Mouse (Mus musculus) kidney, postnatal 36 days (tissue): ENCODE results near the gene Khdc1b.
"Not testable (repeated sequence)": the region's sequence is repeated elsewhere in the genome, so short reads cannot be mapped to it uniquely, and the experiment has no call there.

Source experiments
- DNase-seq, 2 experiments: peaks; one replicate each; pipeline ENCODE4 v3.0.0; 2021 to 2022; ENCODE audit warnings: mixed read lengths in 2 of 2

Gene Khdc1b

GRCm38 (mm10) chr1:21383256-21383655, at the start of gene Khdc1b:
TSS of gene Khdc1b (plus strand) at chr1:21383556.
- DNase-seq: no peak

GRCm38 (mm10) chr1:21335836-21336235, 47.5 kb upstream of the Khdc1b start:
- DNase-seq: no peak

- DNase-seq: no peak
Observed at GRCm38 (mm10) chr1:21340745-21341144, 42.6 kb upstream of the Khdc1b start.

DNA sequence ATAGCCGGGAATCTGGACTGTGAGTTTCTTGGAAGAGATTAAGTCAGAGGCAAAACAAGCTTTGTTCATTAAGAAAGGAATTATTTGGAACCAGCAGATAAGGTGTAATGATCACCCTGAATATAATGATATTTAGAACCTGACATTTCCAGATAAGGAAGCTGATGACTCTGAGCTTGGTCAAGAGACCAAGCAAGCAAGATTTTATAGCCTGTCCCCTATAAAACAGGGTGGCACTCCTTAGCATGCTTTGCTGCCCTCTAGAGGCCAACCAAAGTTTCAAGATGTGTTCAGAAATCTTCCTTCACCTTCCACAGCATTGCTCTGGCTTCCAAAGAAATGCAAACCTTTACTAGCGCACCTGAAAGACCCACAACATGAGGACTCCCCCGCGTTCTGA, 39.1 kb upstream of the Khdc1b start:
- peak; percentile 51 to 78 for DNase-seq

DNA sequence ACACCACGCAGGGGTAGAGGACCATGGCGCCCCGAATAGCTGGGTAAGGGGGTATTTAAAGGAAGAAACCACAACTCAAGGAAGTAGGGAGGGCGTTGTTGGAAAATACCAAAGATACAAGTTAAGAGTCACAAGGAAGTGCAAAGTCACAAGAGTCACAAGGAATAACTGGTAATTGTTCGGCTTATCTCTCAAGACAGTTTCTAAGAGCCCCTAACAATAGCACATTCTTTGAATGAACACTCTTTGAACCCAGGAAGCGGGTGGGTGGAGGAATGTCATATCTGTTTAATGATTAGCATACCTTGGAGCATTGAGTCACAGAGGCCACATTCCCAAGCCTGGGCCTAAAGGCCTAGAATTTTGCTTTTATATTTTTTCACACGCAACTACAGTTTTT, 38.6 kb upstream of the Khdc1b start:
- not testable (repeated sequence) for DNase-seq

GRCm38 (mm10) chr1:21349341-21349740, 34.0 kb upstream of the Khdc1b start, which contains the start of gene Khdc1a:
TSS of gene Khdc1a (plus strand) at chr1:21349641.
- DNase-seq: no peak

GRCm38 (mm10) chr1:21368031-21368430, 15.3 kb upstream of the Khdc1b start, which contains the start of gene Khdc1c:
TSS of gene Khdc1c (plus strand) at chr1:21368331.
- not testable (repeated sequence) for DNase-seq

GRCm38 (mm10) chr1:21391138-21391671, 7.8 kb downstream of the Khdc1b start:
- DNase-seq: no peak

GRCm38 (mm10) chr1:21402804-21403203, 19.4 kb downstream of the Khdc1b start:
- peak in 1 of 2 experiments; percentile 2 for DNase-seq

GRCm38 (mm10) chr1:21407266-21407665, 23.9 kb downstream of the Khdc1b start:
- DNase-seq: no peak

DNA sequence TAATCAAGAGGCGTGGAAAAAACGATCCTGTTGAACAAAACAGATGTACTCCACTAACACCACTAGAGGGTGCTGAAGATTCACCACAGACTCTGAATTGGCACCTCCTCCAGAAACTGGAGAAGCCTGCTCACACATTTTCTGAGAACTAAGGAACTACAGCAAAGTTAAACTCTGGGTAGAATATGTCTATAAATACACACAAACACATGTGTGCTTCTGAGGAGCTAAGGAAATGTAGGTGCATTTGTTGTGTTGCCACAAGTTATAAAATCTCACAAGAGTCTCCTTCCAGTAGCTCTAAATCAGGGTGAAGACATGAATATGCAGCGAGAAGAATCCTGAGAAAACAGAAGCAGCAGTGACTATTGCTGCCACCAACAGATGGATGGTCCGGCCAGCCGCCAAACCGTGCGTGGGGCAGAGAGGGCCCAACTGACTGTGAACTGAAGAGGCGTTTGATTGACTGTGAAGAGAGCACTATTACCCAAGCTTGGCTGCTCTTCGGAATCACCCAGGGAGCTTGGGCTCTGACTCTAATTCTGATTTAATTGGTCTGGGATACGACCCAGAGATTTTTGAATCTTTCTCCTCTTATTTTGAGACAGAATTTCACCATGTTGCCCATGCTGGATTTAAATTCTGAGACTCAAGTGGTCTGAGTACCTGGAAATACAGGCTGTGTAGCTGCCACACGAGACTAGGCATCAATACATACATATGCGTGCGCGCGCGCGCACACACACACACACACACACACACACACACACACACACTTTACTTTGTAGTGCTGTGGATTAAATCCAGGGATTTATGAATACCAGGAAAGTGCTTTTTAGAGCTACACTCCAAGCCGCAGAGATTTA, 28.2 kb downstream of the Khdc1b start:
- DNase-seq: peak; percentile 37 to 53

DNA sequence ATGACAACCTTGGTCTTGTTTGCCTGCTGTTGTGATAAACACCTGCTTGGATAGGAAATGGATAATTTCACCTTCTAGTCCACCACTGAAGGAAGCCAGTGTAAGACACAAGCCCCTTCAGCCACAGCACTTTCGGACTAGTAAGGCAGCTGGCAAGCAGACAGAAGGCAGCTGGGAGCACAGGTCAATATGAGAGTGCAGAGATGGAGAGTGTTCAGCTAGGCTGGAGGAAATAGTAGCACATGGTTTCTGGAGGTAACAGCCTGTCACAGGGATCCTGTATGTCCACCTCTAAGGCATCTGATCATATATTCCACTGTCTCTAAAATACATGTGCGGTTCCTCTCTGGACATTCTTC, 28.8 kb downstream of the Khdc1b start:
- no peak for DNase-seq

- peak in 1 of 2 experiments; percentile 59 for DNase-seq
Observed at GRCm38 (mm10) chr1:21419370-21419769, 36.0 kb downstream of the Khdc1b start.

GRCm38 (mm10) chr1:21425654-21426053, 42.3 kb downstream of the Khdc1b start:
- no peak for DNase-seq

GRCm38 (mm10) chr1:21428079-21428478, 44.7 kb downstream of the Khdc1b start:
- no peak for DNase-seq

DNA sequence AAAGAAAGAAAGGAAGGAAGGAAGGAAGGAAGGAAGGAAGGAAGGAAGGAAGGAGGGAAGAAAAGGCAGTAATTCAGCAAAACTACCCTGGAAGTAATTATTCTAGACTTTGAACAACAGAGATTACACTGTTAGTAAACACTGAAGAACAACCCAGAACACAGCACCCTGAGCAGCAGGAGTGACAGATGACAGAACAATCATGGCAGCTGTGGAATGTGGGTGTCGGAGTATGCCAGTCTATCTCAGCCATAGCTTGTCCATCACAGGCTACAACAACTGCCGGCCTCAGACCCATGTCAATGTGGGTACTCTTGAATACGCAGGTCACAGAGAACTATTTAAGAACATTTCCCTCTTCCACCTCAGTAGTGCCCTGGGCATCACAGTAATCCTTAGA, 48.3 kb downstream of the Khdc1b start:
- DNase-seq: no peak

DNA sequence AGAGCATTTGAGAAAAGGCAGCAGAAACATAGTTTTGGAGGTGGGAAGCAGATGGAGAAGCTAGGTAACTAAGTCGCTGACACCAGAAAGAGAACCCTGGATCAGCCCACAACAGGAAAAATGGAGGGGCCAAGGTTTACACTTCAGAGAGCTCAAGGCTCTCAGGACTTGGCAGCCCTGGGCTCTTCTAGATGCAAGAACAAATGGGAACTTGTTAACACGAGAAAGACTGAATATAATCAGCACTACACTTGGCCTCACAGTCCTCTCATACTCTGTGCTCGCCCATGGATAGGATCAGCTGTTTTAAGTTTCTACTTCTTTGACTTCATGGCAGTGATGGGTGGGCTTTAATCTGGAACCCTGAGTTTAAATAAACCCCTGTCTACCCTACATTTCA, 51.5 kb downstream of the Khdc1b start:
- DNase-seq: no peak
